Mouse (Mus musculus): ENCODE results near the gene Sgf29. TPM values are rescaled to one million over a fixed set of nuclear protein-coding genes. Genes with fewer than 3 reads are reported as not detected.

The Sgf29 gene
- polyA plus RNA-seq, 1 experiment from 2014 or later: 43.6 TPM

DNA sequence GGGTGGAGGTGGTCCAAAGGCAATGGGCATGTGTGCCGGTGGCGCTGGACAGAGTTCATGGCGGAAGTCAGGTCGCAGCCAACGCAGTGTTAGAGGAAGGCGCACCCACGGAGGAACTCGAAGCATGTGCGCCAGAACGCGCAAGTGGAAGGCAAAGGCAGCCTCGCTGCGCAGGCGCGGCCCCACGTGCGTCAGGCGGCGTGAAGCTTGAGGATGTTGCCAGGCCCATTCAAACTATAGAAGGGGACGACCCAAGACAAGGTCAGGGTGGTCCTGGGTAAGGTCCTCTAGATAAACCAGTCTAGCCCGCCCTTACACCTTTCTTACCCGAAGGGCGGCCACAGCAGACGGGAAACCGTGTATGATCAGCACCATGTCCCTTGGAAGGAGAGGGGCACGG, 43.3 kb downstream of the Sgf29 start:
- no peak overlapping the region for H3K4me3 ChIP-seq
- H3K9ac ChIP-seq: no peak overlapping the region
- 94% methylated on average over 26 of the region's 26 CpGs for WGBS
- ATAC-seq (ENCODE audit: insufficient number of reproducible peaks, insufficient read depth, low FRiP score, low TSS enrichment): no peak
- no peaks in the 10 kb centered on the region for H3K9me3 ChIP-seq
- H3K4me2 ChIP-seq (replicated peaks): no peak overlapping the region
- no peak overlapping the region for H3K27ac ChIP-seq
- peaks cover 18% of the 10 kb centered on the region for H3K4me1 ChIP-seq
- peaks cover 26% of the 10 kb centered on the region for H3K36me3 ChIP-seq
- no peaks in the 10 kb centered on the region for H3K27me3 ChIP-seq

DNA sequence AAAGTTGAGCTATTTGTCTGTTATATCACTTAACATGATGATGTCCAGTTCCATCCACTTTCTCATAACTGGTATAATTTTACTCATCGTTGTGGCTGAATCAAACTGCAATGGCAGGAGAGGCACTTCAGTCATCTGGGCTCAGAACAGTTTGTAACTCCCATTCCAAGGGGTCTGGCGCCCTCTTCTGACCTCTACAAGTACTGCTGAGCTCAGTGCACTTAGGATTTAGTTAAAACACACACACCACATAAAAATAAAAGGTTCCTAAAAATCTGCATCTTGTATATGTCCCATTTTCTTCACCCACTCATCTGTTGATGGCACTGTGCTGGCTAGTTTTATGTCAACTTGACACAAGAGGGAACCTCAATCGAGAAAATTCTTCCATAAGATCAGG, 44.1 kb downstream of the Sgf29 start:
- peaks cover 18% of the 10 kb centered on the region for H3K4me1 ChIP-seq
- H3K27ac ChIP-seq: no peak overlapping the region
- H3K4me3 ChIP-seq: no peak overlapping the region
- H3K36me3 ChIP-seq: peaks cover 26% of the 10 kb centered on the region
- WGBS: 40% methylated on average over 3 of the region's 3 CpGs
- no peak for ATAC-seq (ENCODE audit: insufficient number of reproducible peaks, insufficient read depth, low FRiP score, low TSS enrichment)
- 0 out of 2 replicates have a peak overlapping the region, but pooled peaks have one; percentile 8 for H3K9ac ChIP-seq
- no peaks in the 10 kb centered on the region for H3K9me3 ChIP-seq
- no peak overlapping the region for H3K4me2 ChIP-seq (replicated peaks)
- no peaks in the 10 kb centered on the region for H3K27me3 ChIP-seq

DNA sequence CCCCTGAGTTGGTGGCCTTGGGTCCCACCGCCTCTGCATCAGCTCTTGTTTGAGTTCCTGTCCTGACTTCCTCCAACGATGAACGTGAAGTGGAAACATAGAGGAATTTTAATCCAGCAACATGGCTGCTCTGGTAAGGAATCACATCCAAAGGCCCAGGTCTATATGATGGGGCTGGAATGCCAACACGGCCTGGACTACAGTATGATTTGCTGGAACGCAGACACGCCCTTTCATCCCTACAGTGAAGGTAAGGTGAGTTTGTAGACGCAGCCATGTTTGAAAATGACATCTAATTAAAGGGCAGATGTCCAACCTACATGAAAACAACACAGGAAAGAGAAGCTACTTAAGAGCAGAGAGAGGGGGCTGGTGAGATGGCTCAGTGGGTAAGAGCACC, 44.7 kb downstream of the Sgf29 start:
- Histone ChIP-seq H3K9ac (0 out of 2 replicates have a peak overlapping the region, but pooled peaks have one; percentile 8), H3K4me1 (peaks cover 18% of the 10 kb centered on the region), H3K27ac (no peak overlapping the region), H3K4me2 (replicated peaks) (no peak overlapping the region), H3K9me3 (no peaks in the 10 kb centered on the region), H3K36me3 (peaks cover 28% of the 10 kb centered on the region), H3K4me3 (no peak overlapping the region), H3K27me3 (no peaks in the 10 kb centered on the region)
- no peak for ATAC-seq (ENCODE audit: insufficient number of reproducible peaks, insufficient read depth, low FRiP score, low TSS enrichment)
- 85% methylated on average over 7 of the region's 7 CpGs for WGBS

DNA sequence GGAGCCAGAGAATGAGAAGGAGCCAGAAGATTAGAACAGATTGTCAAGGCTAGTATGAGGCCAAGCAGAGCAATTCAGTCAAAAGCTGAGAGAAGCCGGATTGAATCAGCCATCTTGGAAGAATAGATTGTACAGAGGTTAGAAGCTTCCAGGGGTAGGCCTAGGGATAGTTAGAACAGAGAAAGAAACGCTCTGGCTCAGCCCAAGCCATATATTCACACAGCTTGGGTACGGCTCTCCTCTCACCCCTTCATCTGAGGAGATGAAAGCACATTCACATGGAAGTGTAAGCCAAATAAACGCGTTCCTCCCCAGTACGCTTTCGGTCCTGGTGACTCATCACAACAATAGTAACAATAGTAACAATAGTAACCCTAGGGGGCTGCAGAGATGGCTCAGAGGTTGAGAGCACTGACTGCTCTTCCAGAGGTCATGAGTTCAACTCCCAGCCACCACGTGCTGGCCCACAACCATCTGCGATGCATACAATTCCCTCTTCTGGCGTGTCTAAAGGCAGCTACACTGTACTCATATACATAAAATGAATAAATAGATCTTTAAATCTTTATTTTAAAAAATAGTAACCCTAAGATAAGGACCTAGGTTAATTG, 45.4 kb downstream of the Sgf29 start:
- no peak overlapping the region for H3K27ac ChIP-seq
- no peaks in the 10 kb centered on the region for H3K27me3 ChIP-seq
- H3K4me3 ChIP-seq: peak overlapping the region; percentile 78
- no peak for ATAC-seq (ENCODE audit: insufficient number of reproducible peaks, insufficient read depth, low FRiP score, low TSS enrichment)
- 50% methylated on average over 10 of the region's 10 CpGs for WGBS
- peaks cover 30% of the 10 kb centered on the region for H3K36me3 ChIP-seq
- peaks cover 18% of the 10 kb centered on the region for H3K4me1 ChIP-seq
- no peaks in the 10 kb centered on the region for H3K9me3 ChIP-seq
- H3K9ac ChIP-seq: 0 out of 2 replicates have a peak overlapping the region, but pooled peaks have one; percentile 31
- peak overlapping the region; percentile 82 for H3K4me2 ChIP-seq (replicated peaks)

DNA sequence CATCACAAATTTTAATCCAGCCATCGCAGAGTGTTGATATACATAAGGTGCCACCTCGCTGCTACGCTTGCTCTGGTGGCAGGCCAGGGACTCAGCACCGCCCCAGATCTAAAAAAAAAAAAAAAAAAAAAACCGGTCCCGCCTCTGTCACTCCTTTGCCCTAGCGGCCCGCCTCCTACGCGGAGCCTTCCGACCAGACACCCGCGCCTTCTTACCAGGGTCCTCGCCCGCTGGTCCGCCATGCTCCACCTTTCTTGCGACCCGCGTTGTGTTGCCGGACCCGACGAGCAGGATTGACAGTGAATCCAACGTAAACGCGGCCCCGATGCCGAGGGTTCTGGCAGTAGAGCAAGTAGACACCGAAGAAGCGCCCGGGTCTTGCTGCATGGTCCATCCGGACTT, 46.1 kb downstream of the Sgf29 start, which contains the start of gene Bola2:
Gene Bola2, plus strand, starts transcription at position 192 of the 402 bp plus-strand sequence.
- Histone ChIP-seq H3K9ac (peak within 1 kb of the TSS; percentile 83), H3K4me2 (replicated peaks) (peak within 1 kb of the TSS; percentile 82), H3K4me3 (peak within 1 kb of the TSS; percentile 78), H3K27me3 (no peaks in the 10 kb centered on the region), H3K27ac (peak within 1 kb of the TSS; percentile 96), H3K9me3 (no peaks in the 10 kb centered on the region), H3K4me1 (peaks cover 18% of the 10 kb centered on the region), H3K36me3 (peaks cover 32% of the 10 kb centered on the region)
- under 1% methylated on average over 31 of the region's 31 CpGs for WGBS
- ATAC-seq (ENCODE audit: insufficient number of reproducible peaks, insufficient read depth, low FRiP score, low TSS enrichment): 0 out of 2 replicates have a peak, but pooled peaks have one; percentile 22

DNA sequence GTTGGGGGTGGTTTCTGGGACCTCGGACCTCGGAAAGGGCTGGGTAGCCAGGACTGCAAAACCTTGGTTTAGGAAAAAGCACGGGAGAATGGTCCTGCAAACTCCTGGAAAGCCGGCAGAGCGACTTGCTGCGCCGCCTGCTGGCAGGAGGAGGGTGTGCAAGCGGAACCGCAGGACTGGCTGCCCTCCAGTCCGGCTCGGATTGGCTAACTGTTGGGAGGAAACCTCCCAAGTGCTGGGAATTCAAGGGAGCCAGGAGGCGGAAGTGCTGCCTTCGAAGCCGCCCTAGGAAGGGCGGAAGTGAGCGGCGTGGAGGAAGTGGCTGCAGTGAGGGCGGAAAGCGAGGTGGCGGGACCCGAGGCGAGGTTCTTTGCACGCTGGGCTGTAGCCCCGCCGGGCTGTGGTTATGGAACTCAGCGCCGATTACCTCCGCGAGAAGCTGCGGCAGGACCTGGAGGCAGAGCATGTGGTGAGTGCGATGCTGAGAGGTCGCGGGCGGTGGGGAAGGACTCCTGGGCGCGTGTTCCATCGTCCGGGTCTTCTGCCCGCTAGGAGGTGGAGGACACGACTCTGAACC, 46.6 kb downstream of the Sgf29 start, which contains the start of gene Slx1b:
Gene Slx1b, minus strand, starts transcription at position 154 of the 577 bp plus-strand sequence.
- H3K9ac ChIP-seq: peak within 1 kb of the TSS; percentile 83
- peak within 1 kb of the TSS; percentile 82 for H3K4me2 ChIP-seq (replicated peaks)
- no peaks in the 10 kb centered on the region for H3K27me3 ChIP-seq
- H3K4me1 ChIP-seq: peaks cover 19% of the 10 kb centered on the region
- no peaks in the 10 kb centered on the region for H3K9me3 ChIP-seq
- H3K27ac ChIP-seq: peak within 1 kb of the TSS; percentile 96
- under 1% methylated on average over 40 of the region's 40 CpGs for WGBS
- H3K4me3 ChIP-seq: peak within 1 kb of the TSS; percentile 78
- H3K36me3 ChIP-seq: peaks cover 32% of the 10 kb centered on the region
- ATAC-seq (ENCODE audit: insufficient number of reproducible peaks, insufficient read depth, low FRiP score, low TSS enrichment): peak; percentile 94

DNA sequence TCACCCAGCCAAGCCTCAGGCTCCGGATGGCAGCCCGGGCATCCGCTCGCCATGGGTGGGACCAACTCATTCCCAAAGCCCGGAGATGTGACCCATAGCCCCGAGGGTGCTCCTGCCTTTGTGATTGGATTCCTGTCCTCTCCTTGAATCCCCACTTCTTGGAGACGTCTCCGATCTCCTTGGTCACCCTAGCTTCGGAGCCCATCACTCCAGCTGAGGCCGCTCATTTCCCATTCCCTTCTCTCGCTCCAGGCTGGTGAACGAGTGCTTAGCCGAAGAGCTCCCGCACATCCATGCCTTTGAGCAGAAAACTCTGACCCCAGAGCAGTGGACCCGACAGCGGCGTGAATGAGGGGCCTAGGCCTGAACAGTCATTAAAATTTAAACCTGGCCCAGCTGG, 47.2 kb downstream of the Sgf29 start:
- no peaks in the 10 kb centered on the region for H3K27me3 ChIP-seq
- H3K4me1 ChIP-seq: peaks cover 25% of the 10 kb centered on the region
- peaks cover 26% of the 10 kb centered on the region for H3K36me3 ChIP-seq
- WGBS: 3% methylated on average over 17 of the region's 17 CpGs
- ATAC-seq (ENCODE audit: insufficient number of reproducible peaks, insufficient read depth, low FRiP score, low TSS enrichment): no peak
- H3K9me3 ChIP-seq: no peaks in the 10 kb centered on the region
- no peak overlapping the region for H3K27ac ChIP-seq
- peak overlapping the region; percentile 82 for H3K4me2 ChIP-seq (replicated peaks)
- H3K9ac ChIP-seq: peak overlapping the region; percentile 83
- H3K4me3 ChIP-seq: peak overlapping the region; percentile 78

DNA sequence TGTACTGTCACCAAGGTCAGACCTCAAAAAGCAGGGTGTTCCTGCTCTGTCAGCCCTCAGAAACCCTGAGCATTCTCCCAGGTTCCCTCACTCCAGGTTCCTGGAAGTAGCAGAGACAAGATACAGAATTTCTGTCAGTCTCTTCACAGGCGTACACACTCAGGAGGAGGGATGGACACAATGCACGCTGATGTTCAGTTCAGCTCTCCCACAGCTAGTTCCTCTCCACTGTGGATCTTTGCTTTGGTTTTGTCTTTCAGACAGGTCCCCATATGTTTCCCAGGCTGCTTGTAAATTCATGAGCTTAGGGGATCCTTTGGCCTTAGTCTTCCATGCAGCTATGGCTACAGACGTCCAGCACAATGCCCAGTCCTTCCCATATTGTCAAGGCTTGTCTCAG, 47.8 kb downstream of the Sgf29 start:
- Histone ChIP-seq H3K4me1 (peaks cover 26% of the 10 kb centered on the region), H3K27me3 (no peaks in the 10 kb centered on the region), H3K36me3 (peaks cover 20% of the 10 kb centered on the region), H3K9me3 (no peaks in the 10 kb centered on the region), H3K9ac (peak overlapping the region; percentile 83; the same call in 1 of the 2 replicates), H3K4me2 (replicated peaks) (peak overlapping the region; percentile 82), H3K27ac (no peak overlapping the region), H3K4me3 (peak overlapping the region; percentile 78)
- 82% methylated on average over 3 of the region's 3 CpGs for WGBS
- ATAC-seq (ENCODE audit: insufficient number of reproducible peaks, insufficient read depth, low FRiP score, low TSS enrichment): no peak

DNA sequence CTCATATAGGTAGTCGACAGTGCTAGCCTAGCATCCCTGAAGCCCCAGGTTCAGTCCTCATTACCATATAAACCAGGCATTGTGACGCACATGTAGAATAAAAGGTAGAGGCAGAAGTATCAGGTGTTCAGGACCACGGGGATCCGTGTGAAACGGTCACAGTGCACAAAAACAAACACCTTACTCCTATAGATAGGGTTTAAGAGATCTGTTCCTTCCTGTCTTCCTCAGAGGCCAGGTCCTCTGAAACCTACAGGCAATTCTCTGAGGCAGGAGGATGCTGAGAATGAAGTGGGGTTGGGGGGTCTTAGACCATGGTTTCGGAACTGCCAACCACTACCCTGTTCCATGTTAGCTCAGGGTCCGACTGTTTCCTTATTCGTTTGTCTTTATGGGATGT, 48.7 kb downstream of the Sgf29 start:
- H3K4me3 ChIP-seq: no peak overlapping the region
- H3K27me3 ChIP-seq: no peaks in the 10 kb centered on the region
- H3K9ac ChIP-seq: no peak overlapping the region
- ATAC-seq (ENCODE audit: insufficient number of reproducible peaks, insufficient read depth, low FRiP score, low TSS enrichment): no peak
- H3K27ac ChIP-seq: no peak overlapping the region
- peaks cover 26% of the 10 kb centered on the region for H3K4me1 ChIP-seq
- WGBS: 93% methylated on average over 8 of the region's 8 CpGs
- no peak overlapping the region for H3K4me2 ChIP-seq (replicated peaks)
- H3K9me3 ChIP-seq: no peaks in the 10 kb centered on the region
- H3K36me3 ChIP-seq: peaks cover 11% of the 10 kb centered on the region; the same call in 1 of the 2 replicates

DNA sequence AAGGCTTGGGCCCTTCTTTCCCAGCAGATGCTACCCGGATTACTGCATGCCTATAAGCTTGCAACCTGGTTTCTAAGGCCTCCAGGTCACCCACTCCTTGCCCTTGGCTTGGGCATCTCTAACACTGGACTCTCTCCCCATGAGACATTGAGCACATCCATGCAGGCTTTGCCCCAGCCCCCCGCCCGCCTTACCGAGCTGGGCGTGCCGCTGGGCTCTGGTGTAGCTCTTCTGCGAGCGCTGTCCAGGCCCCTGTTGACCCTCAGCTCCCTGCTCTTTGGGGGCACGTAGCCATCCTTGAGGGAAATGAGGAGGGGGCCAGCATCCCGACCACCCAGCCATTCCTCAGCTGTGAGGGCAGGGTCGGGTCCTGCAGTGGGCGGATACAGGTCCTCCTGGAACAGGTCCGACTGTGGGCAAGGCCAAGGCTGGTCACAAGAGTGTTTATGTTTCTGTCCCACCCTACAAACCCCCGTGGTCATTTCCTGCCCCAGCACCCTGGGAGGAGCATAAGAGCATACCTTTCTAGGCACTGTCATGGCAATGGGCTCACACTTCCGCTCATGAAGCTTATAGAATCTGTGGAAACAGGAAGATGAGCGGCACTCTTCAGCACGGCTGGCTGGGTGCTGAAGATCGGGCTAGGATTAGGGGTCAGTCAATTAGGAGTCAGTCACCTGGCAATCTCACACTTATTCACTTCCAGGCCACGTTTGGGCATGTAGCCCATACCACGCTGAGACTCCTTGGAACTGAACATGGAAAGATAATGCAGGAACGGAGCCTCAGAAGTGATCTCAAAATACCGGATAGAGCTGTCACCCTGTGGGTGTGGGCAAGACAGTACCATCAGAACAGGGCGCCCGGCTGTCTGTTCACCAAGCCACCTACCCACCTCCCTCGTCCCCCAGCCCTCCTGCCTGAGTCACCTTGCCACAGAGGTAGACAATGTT, 51.2 kb downstream of the Sgf29 start:
- Histone ChIP-seq H3K27ac (no peak overlapping the region), H3K36me3 (peaks cover 11% of the 10 kb centered on the region; the same call in 1 of the 2 replicates), H3K4me1 (peaks cover 27% of the 10 kb centered on the region), H3K4me3 (no peak overlapping the region), H3K9ac (no peak overlapping the region; the same call in 1 of the 2 replicates), H3K9me3 (no peaks in the 10 kb centered on the region), H3K27me3 (peaks cover 9% of the 10 kb centered on the region), H3K4me2 (replicated peaks) (no peak overlapping the region; the same call in 1 of the 2 replicates)
- no peak for ATAC-seq (ENCODE audit: insufficient number of reproducible peaks, insufficient read depth, low FRiP score, low TSS enrichment)
- WGBS: 84% methylated on average over 25 of the region's 25 CpGs

DNA sequence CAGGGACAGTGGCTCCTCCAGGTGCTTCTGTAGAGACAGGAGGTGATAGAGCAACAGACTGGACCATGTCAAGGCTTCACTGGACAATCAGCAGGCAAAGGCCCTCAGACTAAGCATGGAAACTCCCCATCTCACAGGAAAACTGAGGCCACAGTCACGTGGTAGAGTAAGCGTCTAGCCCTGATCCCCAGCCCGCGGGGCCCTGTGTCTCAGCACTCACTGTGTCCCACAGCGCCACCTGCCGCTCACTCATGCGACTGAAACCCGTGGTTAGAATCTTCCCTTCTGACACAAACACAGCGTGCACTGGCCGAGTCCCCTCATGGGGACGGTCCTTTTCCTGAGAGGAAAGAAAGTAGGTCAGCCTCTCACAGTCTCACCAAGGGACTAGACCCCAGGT, 52.0 kb downstream of the Sgf29 start:
- Histone ChIP-seq H3K27ac (no peak overlapping the region), H3K36me3 (peaks cover 11% of the 10 kb centered on the region; the same call in 1 of the 2 replicates), H3K9ac (no peak overlapping the region), H3K4me1 (peaks cover 27% of the 10 kb centered on the region), H3K9me3 (no peaks in the 10 kb centered on the region), H3K4me3 (0 out of 2 replicates have a peak overlapping the region, but pooled peaks have one; percentile 9), H3K4me2 (replicated peaks) (peak overlapping the region; percentile 24), H3K27me3 (peaks cover 16% of the 10 kb centered on the region)
- WGBS: 2% methylated on average over 11 of the region's 11 CpGs
- ATAC-seq (ENCODE audit: insufficient number of reproducible peaks, insufficient read depth, low FRiP score, low TSS enrichment): 0 out of 2 replicates have a peak, but pooled peaks have one; percentile 11
